Mouse (Mus musculus) MEL (cell line): ENCODE measurements around the gene Ptprk.

ENCODE experiments used
- CTCF ChIP-seq, 3 experiments: IDR thresholded peaks in 2 of 3; conservative IDR thresholded peaks in 1 of 3; 2 replicates each; pipeline ENCODE4 v1.5.1; 2011 to 2012; ENCODE audit warnings: low read length in 3 of 3, low read depth in 2 of 3, mild to moderate bottlenecking in 2 of 3, improper control_type of control experiment in 1 of 3, inconsistent platforms in 1 of 3, mixed read lengths in 1 of 3, moderate library complexity in 1 of 3; ENCODE audit not compliant: control insufficient read depth in 1 of 3, insufficient read depth in 1 of 3, poor library complexity in 1 of 3, severe bottlenecking in 1 of 3
- E2F4 ChIP-seq: IDR thresholded peaks from 2 replicates; pipeline ENCODE4 v1.6.1; 2011; ENCODE audit warnings: low read depth, low read length, improper control_type of control experiment, borderline replicate concordance
- EP300 ChIP-seq, 2 experiments: IDR thresholded peaks; 2 replicates each; pipeline ENCODE4 v1.6.1; 2011; ENCODE audit warnings: improper control_type of control experiment in 2 of 2, low read length in 2 of 2, low read depth in 1 of 2, mild to moderate bottlenecking in 1 of 2
- POLR2A ChIP-seq, 2 experiments: IDR thresholded peaks; 2 replicates each; pipeline ENCODE4 v1.6.1; 2011 to 2012; ENCODE audit warnings: low read length in 2 of 2, mild to moderate bottlenecking in 2 of 2, control low read depth in 1 of 2, improper control_type of control experiment in 1 of 2, low read depth in 1 of 2, moderate library complexity in 1 of 2; ENCODE audit not compliant: control insufficient read depth in 1 of 2, insufficient read depth in 1 of 2, poor library complexity in 1 of 2
- TAL1 ChIP-seq: IDR thresholded peaks from 2 replicates; pipeline ENCODE4 v1.6.1; 2012; ENCODE audit warnings: mild to moderate bottlenecking, inconsistent platforms, low read length, moderate library complexity, mixed read lengths
- TBP ChIP-seq: IDR thresholded peaks from 2 replicates; pipeline ENCODE4 v1.8.0; 2011; ENCODE audit warnings: low read depth, low read length, improper control_type of control experiment

DNA sequence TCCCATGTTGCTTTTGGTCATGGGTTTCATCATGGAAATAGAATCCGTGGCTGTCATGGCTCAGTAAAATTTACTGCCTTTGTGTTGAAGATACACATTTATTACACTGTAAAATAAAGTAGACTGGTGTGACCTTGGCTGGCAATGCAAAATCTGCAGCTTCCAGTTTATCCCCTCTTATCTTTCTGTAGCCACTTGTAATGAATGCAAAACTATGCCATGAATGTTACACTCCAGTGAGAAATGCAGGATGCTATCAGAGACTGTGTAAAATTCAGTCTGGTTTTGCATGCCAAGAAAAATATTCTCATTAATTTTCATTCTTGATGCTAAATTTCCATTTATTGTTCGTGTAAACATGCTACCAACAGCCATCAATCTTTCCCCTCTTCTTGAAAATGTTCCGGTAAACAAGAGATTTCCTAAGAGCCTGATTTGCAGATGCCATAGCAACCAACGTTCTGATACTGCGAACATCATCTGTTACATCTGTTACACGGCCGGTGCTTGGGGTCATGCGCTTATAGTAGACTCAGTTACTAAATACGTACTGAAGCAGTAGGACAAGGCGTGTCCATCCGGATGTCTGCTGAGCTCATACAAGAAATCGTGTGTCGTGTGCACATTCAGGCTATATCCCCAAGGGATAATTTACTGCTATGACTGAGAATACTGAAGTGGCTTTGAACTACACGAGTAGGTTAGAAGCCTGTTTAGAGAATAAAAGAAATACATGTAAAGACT lies 449.5 kb downstream of the Ptprk start:
- TF ChIP-seq E2F4 (no peak), POLR2A (IDR thresholded peaks at IDR 0.05; ENCODE audit: control insufficient read depth in 1 of 2, insufficient read depth in 1 of 2, low read depth in 1 of 2, low read length in 2 of 2, poor library complexity in 1 of 2) (no peak), TBP (no peak), EP300 (IDR thresholded peaks at IDR 0.05; ENCODE audit: low read depth in 1 of 2, low read length in 2 of 2) (no peak), TAL1 (no peak), CTCF (IDR thresholded peaks at IDR 0.05 in 2 of 3, conservative IDR thresholded peaks at IDR 0.05 in 1 of 3; ENCODE audit: control insufficient read depth in 1 of 3, insufficient read depth in 1 of 3, low read depth in 2 of 3, low read length in 3 of 3, poor library complexity in 1 of 3, severe bottlenecking in 1 of 3) (no peak)
